Mouse (Mus musculus) CD4-positive helper T cell, adult 2 months (primary cell): ENCODE results near the gene Dpep1.

Experiments used
- DNase-seq: peaks from one replicate; pipeline ENCODE4 v3.0.0-alpha.2; 2012; ENCODE audit warnings: low read depth, missing footprints, low spot score

The Dpep1 gene

GRCm38 (mm10) chr8:123248596-123248995 lies 62.6 kb downstream of the Dpep1 start:
- no peak for DNase-seq

- no peak for DNase-seq
Measured at GRCm38 (mm10) chr8:123250940-123251339, 64.9 kb downstream of the Dpep1 start.
